Mouse (Mus musculus) CH12F3 (cell line): ENCODE measurements around the gene Rbfox3.

ENCODE experiments used
- in situ Hi-C: fragments of 300-500 bp; cut with MboI; formaldehyde crosslinking; loops from 2 replicates; pipeline ENCODE4 v1.14.3; 2020; ENCODE audit warnings: low sequenced_read_pairs

Gene Rbfox3

DNA sequence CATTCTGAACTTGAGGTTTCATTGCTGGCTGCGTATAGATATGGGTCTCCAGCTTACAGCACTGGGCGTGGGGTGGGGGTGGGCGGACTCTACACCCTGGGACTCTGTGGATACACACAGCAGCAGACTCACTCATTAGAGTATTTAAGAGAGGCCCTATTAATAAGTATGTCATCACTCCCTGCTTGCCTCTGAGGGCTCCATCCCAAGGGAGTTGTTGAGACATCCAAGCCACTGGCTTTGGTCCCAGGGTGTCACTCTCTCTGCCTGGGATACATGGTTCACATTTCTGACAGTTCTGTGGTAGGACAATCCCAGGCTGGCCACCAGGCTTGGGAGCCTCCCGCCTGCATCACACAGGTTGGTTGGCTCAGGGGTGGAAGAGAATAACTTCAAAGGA lies 174.4 kb downstream of the Rbfox3 start:
- in situ Hi-C loops, result no loop called here

DNA sequence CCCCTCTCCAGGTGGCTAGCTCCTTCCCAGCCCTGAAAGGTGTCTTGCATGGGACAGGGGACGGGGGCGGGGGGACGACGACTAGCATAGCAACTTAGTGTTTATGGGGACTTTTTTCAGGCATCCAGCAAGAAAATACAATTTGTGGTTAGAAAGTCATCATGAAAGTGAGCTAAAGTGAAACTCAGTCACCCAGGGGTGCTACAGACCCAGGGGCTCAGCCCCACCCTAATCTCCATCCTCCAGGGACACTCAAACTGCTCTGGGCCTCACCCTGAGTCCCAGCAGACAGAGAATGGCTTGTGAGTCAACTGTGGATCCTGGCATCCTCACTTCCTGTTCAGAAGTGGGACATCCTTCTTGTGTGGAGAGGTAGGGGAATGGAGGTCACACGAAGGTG lies 179.7 kb downstream of the Rbfox3 start:
- in situ Hi-C loops, result no loop called here

DNA sequence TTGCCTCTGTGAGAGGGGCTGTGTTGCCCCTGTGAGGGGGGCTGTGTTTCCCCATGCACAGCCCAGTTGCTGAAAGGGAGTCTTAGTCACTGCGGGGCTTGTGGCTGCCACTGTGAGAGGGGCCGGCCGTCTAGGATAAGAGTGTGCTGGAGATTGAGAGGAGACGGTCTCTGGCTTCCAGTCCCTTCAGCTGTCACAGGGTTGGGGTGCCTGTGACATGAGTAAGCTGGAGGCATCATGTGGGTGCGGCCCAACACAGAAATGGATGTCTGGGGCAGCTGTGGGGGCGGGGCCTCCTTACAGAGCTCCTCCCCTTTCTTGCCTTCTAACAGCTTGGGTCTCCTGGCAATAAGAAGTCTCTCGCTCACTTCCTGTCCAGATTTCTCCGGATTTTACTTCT lies 182.0 kb downstream of the Rbfox3 start:
- in situ Hi-C loops, result no loop called here

DNA sequence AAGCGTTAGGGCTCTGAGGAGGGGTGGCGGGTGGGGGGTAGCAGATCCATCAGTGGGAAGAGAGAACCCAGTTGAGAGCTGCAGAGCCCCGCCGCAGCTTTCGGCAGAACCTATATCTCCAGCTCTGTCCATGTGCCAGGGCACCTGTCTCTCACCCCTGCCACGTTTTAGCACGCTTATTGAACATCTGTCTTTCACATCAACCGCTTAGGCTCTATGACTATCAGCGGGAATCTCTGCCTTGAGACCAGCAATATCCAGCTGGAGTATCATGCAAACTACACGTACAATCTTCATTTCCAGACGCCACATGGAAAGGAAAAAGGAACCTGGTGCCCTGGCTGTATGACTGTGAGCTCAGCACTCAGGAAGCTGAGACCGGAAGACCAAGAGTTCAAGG lies 182.6 kb downstream of the Rbfox3 start:
- in situ Hi-C loops, result no loop called here

DNA sequence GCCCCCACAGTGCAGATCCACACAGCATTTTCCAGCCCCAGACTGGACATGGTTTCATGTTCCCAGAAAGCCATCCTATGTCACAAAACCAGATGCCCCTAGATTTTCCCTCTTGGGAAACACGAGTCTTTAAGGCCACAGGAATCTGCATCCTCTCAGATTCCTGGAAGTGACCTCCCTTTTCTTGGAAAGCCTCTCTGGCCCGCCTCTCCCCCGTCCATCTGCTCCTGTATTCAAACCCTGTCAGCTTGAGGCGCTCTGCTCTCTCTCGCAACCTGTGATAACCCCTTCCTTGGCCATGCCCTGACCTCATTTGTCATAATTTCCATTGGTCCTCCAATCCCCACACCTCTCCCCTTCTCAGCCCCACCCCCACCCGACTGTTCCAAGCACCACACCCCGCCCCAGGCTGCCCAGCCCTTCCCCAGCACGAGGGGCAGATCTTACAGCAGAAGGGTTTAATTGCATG lies 183.3 kb downstream of the Rbfox3 start:
- in situ Hi-C loops, result no loop called here

DNA sequence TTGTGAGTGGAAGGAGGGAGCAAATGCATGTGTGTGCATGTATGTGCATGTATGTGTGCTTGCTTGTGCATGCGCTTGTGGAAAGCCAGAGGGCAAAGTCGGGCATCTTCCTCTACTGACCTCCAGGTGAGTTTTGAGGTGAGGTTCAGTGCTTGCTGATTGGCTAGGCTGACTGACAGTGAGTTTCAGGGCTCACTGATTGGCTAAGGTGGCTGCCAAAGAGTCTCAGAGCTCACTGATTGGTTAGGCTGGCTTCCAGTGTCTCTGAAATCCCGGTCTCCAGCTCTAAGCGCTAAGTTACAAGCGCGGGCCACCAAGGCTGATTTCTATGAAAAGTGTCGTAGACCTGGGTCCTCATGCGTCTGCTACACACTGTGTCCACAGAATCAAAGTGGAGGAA lies 185.0 kb downstream of the Rbfox3 start:
- in situ Hi-C loops, result no loop called here

DNA sequence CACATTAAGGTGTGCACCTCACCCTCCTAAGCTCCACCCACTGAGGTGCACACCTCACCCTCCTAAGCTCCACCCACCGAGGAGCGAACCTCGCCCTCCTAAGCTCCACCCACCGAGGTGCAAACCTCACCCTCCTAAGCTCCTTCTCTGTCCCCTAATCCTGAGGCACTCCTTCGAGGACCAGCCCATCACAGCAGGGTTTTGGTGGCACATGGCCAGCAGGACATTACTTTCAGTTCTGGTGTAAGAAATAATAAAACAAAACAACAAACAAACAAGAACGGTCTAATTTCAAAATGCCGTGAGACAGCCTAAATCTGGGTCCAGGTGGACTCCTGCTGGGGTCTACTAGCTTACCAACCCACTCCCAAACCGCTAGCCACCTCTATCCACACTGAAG lies 187.0 kb downstream of the Rbfox3 start:
- in situ Hi-C loops, result no loop called here

DNA sequence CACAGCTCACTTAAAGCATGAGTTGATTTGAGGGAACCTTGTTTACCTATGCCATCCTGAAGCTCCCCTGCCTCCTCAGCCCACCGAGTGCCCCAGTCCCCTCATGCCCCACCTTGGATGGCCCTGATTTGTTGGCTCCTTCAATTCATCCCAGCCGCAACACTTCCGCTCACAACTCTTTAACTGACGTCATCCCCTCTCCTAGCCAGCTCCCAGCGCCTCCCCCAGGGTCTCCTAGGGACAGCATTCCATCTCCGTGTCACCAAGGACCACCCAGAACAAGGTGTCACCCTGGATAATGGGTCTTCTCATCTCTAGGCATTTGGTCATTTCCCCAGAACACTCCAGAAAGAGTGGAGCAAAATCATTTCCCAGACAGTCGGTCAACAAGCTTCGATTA lies 188.2 kb downstream of the Rbfox3 start:
- in situ Hi-C loops, result no loop called here

DNA sequence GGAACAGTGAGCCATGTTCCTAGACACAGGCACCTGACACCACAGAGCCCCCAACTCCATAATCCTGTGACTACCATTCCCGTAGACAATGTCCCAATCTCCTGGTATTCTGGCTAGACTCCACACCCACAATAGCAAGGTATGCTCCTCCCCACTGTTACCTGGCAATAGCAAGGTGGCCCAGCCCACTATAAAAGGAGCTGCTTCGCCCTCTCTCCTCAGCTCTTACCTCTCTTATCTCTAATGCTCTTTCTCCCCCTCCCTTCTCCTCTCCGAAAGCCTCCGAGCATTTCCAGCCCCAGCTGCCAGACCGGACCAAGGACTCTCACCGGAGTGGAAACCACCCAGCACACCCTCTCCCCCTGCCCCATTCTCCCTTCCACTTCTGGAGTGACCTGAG lies 189.5 kb downstream of the Rbfox3 start:
- in situ Hi-C loops, result no loop called here

DNA sequence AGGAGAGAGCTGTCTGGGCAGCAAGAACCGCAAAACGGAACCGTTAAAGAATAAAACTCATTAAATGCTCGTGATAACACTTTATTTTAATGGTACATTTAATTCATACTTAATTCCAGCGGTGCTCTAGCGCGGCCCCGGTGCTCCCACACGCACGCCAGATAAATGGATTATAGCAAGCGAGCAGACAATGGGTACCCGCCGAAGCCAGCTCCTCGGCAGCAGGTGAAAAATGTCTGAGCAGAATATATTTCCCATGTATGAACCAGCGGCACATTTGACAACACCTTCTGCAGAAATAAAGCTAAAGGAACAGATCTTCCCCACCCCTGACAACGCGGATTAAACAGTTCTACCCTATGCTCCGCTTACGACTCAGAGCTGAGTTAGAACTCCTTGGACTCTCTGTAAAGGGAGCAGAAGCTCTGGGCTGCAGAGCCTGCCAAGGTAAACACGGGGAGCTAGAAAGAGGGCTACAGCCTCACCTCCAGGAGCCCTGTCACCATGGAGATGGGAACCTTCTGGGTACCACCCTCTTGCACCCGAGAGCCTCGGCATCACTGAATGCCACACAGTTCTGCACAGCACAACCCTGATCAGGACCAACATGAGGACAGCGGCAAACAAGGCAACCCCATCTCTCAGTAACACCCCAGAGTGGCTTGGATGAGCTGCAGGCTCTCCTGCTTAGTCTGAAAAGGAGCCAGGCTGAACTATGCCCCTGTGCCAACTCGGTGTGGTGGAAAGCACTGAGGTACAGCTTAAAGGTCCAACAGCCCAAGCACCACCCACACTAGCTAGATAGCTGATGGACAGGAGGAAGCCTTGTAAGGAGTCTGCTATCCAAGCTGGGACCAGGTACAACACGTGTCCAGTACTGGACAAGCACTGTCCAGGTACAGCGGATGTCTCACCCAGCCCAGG lies 196.5 kb downstream of the Rbfox3 start:
- in situ Hi-C loops, result no loop called here

DNA sequence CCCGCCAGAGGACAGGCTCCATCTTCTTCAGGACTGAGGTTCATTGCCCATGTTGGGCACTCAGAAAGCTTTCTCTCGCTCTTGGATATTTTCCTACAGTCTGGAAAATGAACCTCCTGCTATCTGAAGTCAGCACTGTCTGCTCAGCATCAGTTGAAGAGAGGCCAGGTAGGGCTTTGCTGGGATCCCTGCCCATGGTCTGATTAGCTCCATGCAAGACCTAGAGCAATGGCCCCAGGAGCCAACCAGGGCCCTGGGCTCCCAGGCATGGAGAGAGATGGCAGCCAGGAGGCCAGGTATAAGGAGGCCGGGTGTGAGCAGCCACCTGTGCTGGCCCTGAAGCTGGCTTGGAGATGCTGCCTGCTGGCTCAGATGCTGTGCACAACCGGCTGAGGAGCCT lies 198.6 kb downstream of the Rbfox3 start:
- in situ Hi-C loops, result no loop called here

DNA sequence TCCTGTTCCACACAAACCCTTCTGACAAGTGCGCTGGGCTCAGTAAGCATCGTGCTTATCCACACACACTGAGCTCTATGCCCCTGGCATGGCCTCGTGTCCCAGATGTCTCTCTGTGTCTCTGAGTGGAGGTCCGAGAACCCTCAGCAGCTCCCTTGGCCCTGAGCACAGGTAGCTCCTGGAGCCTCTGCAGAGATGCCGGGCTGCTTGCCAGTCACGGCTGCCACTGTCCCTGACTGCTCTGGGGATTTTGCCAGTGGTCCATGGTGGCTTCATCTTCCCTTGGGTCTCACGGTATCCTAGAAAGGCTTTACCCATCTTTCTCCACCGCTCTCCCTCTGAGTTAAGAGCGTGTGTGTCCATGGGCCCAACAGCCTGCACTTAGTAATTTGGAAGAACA lies 199.3 kb downstream of the Rbfox3 start:
- in situ Hi-C loops, result no loop called here

DNA sequence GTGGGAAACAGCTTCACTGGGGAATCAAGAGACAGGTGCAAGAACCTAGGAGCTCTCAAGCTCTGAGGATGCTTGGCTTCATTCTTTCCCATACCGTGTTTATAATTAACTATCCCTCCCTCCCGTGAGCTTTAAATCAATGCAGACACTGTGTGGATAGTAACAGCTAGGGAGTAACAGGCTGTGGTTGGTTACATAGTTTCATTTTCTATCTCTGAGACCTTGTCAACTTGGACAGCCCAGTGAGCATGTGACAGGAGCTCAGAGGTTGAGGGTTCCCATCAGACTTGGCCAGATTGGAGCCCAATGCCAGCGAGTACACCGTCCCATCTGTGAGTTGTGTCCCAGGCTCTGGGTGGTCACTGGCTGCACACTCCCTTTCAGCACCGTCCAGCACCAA lies 201.4 kb downstream of the Rbfox3 start:
- in situ Hi-C loops, result no loop called here

DNA sequence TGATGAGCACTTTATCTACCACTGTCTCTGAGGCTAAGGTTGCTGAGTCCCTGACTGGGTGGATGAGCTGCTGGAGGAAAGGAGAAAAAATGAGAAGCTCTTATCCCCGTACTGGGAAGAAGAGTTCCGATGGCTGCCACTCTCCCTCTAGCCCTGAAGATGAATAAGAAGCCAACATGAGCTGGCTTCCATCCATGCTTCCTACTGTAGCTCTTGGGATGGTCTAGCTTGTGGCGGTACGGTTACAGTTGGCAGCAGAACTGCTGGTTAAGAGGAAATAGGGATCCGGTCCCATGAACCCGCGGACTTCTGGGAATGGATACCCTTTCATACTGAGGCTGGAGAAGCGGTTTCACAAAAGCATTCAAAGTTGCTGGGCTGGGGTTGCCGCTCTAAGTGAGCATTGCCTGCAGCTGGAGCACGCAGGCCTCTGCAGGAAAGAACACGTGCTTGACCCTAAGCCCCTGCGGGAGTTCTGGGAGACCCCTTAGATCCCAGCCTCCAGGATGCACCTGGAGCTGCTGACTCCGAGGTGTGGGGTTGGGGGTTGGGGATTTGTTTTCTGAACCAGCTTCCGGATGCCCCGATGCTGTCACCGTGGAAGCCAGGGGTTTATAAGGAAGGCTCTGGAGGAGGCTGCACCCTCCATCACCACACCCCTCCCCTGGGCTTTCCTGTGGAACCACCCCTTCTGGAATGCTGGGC lies 215.0 kb downstream of the Rbfox3 start:
- in situ Hi-C loops, result no loop called here

DNA sequence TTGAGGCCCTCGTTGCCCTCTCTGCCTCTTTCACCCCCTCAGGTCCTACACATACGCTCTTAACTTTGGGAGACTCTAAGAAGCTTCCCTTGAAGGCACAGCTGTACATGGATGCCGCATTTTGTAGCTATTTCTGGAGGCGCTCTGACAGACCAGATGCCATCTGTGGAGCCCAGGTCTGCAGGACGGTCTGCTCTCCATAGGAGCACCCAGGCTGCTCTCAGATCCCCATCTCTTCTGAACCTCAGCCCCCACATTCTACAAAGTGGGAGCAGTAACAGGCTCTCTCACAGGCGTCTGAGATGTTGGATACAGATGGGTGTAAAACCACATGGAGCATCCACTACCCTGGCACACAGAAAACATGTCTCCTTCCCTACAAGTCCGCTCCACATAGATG lies 218.1 kb downstream of the Rbfox3 start:
- in situ Hi-C loops, result no loop called here

DNA sequence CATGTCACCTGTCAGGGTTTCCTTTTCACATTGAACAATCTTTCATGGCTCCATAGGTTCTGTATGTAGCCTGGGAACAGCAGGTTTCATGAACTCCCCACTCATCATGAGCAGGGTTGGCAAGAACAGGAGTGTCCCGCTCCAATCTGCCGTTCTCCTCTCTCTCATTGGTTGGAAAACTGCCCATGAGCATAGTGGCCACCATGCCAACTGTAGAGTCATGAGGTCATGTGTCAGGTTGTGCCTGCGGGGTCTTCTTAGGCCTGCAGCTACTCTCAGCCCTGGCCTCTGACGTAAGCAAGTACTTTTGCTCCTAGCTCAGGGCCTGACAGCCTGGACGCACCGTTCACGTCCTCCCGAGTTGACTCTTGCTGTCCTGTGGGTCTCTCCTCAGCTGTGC lies 221.1 kb downstream of the Rbfox3 start:
- in situ Hi-C loops, result no loop called here

DNA sequence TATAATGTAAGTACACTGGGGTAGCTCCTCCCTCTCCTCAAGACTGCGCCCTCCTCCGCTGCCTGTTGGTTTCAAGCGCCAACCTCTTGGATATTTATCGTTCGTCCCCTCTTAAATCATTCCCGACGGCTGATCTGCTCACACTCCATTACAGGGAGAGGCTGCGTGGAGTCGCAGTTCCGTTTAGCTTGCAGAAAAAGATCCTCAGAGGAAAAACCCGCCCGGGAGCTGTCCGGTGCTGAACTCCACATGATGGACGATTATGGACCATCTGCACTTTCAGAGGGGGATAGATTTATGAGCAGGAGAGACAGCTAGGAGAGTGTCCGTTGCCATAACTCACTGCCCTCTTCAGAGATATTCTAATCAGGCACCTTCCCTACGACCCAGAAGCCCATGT lies 226.0 kb downstream of the Rbfox3 start:
- in situ Hi-C loops, result no loop called here

DNA sequence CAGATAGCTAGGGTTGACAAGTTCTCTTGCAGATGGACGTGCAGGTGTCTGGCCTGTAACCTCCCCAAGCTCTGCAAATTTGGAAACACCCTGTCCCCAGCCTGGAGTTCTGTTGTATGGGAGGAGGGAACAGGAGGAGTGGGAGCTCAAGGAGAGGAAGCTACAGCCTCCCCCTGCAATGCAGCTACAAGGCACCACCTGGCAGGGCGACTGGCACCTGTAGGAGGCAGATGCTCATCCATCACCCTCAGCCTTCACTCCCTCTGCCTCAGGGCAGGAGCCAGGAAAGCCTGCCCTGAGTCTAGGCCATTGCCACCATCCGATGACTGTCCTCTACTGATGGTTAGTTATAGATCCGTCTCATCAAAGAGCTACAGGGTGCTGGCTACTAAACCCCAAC lies 226.7 kb downstream of the Rbfox3 start:
- in situ Hi-C loops, result no loop called here

DNA sequence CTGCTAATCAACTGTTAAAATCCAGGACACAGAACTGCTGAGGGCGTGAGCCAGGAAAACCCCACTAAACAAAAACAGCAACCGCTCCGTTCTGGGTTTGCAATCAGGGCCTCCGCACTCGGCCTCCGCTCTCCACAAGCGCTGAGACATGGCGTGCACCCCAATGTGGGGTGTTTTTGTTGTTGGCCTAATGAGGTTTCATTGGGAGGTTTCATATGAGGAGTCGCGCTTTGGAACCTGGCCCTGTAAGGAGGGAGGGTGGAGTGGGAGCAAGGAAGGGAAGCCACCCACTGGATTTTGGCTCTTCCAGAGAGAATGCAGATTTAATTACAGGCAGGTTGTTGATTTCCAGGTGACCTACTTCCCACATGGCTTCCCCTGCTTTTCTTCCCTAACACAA lies 230.7 kb downstream of the Rbfox3 start:
- in situ Hi-C loops, result no loop called here

DNA sequence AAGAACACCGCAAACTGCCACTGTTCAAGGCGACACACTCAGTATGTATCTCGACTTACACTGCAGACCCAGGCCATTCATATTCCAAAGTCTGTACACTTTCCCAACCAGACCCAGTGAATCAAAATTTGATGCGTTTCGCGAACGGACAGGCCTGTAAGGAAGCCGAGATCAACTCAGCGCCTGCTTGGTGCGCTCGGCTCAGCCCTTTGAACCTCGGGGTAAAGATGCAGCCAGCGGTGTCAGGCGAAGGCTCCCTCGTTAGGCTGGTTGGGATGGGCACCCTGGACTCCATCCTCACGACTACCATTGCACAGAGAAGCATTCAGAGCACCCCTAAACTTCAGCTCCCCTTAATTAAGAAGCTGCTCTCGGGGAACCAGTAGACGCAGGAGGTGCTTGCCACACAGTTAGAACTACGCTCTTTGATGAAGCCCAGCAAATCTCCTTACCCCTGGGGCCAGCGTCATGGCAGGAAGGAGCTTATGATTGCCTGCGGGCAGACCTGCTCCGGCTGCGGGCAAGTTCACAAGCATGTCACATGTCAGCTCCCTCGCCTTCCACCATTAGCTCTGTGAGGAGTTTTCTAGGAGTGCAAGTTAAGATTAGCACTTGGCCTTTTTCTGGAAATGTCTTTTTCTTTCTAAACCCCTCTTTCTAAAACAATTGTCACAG lies 231.5 kb downstream of the Rbfox3 start:
- in situ Hi-C loops, result no loop called here

DNA sequence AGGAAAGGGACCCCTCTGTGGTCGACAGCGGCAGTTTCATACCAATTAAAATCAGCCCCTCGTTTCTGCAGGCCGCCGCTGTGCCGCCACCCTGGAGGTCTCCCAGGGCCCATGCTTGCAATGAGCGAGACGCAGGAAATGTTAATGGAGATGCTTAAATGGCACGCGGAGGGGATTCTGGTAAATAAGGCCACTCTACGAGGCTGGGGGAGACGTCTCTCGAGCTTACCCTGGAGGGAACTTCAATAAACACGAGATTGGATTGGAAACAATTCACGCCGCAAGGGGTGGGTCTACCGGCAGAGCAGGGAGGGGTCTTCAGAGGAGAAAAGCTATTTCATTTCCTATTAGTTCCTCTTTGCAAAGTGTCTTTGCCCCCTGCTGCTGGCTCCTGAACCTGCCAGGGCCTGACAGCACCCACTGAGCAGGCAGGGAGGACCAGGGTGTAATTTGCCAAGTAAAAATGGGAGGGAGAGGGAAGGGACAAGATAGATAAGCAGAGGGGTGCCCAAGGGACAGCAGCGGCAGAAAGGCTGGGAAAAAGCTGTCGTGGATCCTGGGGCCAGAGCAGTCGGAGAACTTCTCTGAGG lies 232.8 kb downstream of the Rbfox3 start:
- in situ Hi-C loops, result no loop called here
